Mouse (Mus musculus) heart, adult 9 months (tissue): ENCODE results near the gene Rnps1.
"Not testable (repeated sequence)": the region's sequence is repeated elsewhere in the genome, so short reads cannot be mapped to it uniquely, and the experiment has no call there.

Experiments
- DNase-seq, 2 experiments: peaks; one replicate each; pipeline ENCODE4 v3.0.0; 2022; ENCODE audit warnings: low spot score in 2 of 2

The Rnps1 gene

DNA sequence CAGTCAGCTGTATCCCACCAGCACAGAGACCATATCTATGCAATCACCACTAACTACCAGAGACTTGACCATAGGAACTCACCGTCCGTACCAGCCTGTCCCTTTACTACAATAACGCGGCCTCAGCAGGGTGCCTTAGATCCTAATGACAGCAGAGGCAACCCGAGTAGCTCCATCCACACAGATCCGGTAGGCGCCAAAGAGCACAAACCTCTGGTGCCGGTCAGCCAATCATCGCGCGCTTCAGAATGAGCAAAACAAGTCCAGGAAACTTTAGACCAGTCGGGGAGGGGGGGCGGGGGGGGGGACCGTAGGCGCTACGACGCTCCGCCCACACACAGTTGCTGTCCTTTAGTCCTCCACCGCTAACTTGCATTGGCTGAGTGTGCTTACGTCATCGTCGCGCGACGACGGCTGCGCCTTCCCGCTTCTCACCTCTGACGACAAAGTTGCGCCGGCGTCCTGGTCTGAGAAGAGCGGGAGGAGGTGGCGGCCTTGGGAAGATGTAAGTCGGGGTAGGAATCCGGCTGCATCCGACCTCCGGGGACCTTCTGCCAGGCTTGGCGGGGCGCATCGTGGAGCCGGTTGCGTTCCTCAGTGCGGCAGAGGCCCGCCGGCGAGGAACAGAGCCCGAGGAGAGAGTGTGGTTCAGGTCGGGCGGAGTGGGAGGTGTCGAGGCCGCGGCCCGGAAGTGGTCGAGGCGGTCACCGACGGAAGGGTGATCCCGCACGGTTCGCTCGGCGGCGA is at the start of gene Rnps1:
Rnps1 (plus strand) TSS at position 336 of the 747 bp plus-strand sequence.
- DNase-seq: peak; percentile 91 to 92

DNA sequence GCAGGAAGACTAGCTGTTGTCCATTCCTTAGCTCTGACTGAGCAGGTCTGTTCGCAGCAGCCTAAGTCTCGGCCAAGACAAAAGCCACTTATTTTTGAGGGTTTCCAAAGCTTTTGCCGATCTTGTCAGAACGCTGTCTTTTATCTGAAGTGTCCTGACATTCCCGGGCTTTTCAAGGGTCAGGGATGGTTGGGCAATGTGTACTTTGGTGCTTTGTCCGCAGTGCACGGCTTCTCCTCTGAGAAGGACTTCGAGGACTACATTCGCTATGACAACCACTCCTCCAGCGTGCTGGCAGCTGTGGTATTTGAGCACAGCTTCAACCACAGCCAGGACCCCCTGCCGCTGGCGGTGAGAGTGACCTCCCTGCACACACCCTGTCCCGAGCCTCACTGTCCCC is 48.5 kb upstream of the Rnps1 start:
- no peak for DNase-seq

DNA sequence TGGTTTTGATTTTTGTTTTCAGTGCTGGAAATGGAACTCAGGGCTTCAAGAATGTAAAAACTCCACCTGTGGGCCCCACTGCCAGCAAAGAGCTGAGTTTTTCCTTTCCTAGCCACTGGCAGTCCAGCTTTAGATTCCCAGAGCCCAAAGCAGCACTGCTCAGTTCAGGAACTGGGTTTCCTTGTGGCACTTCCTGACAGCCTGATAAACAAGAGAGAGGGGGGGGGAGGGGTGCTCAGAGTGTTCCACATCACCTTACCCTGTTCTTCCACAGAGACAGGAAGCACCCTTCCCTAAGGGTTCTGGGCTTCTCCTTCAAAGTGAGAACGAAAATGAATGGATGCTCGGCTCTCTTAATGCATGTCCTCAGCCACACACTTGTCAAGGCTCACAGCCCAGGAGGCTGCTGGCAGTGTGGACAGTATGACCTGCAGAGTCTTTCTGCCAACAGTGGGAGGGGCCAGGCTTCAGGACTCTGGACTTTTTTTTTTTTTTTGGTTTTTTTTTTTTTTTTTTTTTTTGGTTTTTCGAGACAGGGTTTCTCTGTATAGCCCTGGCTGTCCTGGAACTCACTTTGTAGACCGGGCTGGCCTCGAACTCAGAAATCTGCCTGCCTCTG is 39.2 kb upstream of the Rnps1 start:
- no peak for DNase-seq

DNA sequence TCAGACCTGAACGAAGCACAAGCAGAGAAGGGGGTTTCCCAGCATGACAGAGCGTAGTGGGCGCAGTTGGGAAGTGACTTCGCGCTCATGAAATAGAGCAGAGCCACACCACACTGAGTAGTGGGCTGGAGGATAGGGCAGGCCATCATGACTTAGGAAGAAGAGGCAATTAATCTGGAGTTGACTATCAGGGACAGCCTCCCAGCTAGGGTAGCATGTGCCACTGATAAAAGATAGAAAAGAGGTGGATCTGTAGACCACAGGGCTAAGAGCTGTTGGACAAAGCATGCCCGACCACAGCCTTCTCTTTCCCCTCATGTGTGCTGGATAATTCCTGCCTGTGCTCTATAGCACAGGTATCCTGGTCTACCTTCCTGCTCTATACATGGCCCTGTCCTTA is 38.5 kb upstream of the Rnps1 start:
- no peak for DNase-seq

DNA sequence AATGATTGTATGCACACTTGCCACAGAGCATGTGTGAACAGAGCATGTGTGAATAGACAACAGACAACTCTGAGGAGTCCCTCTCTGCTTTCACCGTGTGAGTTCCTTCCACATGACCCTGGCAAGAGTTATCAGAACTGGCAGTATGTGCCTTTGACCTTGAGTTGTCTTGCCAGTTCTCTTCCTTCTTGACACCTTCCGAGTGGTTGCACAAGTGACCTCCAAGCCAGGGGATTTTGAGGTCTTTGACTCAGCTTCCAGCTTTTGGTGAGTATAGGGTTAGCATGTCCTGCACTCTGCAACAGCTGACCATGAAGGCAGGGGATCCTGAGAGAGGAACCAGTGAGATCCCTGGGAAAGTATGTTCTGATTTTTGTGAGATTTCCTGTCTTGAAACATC is 35.9 kb upstream of the Rnps1 start:
- DNase-seq: no peak

DNA sequence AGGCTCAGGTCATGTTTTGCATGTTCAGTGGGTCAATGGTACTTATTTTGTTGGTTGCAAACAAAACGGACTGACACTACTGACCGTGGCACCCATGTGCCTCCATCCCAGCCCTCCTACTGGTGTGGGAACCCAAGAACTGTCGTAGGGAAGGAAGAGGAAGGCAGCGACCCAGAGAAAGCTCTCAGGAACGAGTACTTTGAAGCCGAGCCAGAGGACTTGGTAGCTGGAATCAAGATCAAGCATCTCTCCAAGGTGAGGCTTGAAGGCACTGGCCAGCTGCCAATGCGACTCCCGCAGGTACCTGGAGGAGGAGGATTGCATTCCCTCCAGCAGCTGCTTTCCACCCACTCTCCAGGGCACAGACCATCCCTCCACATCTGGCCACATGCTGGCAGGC is 30.6 kb upstream of the Rnps1 start:
- no peak for DNase-seq

DNA sequence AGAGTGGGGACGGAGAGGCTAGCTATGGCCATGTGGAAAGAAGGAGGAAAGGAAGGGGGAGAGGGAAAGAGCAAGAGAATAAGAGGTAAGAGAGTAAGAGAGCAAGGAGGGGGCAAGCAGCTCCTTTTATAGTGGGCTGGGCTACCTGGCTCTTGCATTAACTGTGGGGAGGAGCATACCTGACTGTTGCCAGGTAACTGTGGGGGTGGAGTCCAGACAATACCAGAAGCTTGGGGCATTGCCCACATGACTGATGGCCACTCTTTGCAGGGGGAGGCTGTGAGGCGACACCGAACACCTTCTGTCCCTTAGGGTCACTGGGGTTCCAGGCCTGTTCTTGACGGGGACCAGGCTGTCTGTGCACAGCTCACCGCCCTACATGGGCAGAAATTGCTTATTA is 25.7 kb upstream of the Rnps1 start:
- no peak for DNase-seq

DNA sequence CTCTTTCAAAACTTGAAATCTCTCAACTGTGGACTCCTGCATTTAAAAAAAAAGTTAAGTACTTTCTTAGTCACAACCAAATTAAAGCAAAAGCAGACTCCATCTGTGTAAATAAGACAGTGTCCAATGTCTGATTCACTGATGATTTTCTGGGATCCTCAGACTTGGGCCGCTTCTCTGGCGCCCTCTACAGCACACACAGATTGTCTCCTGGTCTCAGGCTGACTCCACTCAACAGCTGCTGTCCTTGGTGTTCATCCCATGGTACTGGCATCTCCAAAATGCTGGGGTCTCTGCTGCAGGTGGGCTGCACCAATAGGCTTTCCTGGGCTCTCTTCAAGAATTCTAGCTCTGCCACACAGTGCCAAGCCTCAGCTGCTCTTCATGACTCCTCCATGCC is 24.5 kb upstream of the Rnps1 start:
- DNase-seq: peak; percentile 18 to 34

DNA sequence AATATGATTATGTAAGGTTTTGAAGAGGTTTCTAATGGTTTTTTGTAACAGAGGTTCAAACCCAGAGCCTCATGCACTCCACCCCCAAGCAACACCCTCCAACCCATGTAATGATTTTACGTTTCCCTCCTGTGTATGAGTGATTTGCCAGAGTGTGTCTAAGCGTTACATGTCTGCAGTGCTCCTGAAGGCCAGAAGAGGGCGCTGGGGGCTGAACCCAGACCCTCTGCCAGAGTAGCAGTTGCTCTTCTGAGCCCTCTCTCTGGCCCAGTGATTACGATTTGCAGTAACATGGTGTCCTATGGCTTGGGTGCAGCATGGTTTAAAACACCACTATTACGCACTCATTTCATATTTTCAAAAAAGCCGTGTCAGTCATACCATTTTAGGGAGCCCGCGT is 23.2 kb upstream of the Rnps1 start:
- no peak for DNase-seq

DNA sequence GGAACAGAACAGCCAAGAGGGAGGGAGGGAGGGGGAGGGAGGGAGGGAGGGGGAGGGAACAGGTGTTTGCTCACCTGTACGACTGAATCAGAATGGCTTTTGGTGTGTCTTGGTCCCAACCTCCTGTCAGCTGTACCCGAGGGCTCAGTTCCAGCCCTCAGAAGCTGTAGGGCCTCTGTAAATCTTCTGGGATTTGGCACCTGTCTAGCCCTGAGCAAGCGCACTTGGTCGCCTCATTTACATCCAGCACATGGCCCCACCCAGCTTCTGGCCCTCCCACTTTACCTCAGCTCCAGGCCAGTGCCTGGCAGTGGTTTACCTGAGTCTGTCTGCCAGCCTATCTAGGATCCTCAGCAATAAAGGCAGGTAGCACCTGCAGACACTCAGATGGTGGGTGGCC is 20.8 kb upstream of the Rnps1 start:
- no peak for DNase-seq

DNA sequence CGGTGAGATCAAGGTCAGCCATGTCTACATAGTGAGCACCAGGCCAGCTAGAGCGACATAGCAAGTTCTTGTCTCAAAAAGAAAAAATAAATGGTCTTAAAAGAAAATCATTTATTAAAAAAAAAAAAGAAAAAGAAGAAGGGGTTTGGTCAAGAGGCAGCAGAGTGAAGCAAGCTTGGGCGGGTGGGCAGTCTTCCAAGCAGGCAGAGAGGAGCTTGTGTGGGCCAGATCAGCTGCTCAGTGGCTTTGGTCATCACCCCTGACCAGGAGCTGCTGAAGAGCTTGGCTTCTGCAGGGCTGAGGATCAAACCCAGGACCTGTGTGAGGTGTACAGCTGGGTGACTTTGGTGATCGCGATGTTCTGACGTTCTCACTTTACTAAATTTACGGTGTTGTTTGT is 19.9 kb upstream of the Rnps1 start:
- no peak for DNase-seq

DNA sequence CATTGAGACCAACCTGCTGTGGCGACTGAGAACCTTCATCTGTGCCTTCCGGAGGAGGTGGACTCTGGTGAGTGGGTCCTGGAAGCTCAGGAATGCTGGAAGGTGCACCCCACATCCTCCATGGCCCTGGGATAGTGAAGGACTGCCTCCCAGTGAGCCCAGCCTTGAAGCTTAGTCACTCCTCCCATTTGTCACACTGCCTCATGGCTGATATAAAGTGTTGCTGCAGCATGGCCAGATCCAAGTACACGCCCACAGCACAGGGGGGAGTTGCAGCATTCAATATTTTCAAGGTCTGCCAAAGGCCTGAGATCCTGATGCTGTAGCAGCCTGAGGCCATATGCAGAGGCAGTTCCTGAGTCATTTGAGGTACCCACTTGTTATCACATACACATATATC is 12.0 kb upstream of the Rnps1 start:
- no peak for DNase-seq

DNA sequence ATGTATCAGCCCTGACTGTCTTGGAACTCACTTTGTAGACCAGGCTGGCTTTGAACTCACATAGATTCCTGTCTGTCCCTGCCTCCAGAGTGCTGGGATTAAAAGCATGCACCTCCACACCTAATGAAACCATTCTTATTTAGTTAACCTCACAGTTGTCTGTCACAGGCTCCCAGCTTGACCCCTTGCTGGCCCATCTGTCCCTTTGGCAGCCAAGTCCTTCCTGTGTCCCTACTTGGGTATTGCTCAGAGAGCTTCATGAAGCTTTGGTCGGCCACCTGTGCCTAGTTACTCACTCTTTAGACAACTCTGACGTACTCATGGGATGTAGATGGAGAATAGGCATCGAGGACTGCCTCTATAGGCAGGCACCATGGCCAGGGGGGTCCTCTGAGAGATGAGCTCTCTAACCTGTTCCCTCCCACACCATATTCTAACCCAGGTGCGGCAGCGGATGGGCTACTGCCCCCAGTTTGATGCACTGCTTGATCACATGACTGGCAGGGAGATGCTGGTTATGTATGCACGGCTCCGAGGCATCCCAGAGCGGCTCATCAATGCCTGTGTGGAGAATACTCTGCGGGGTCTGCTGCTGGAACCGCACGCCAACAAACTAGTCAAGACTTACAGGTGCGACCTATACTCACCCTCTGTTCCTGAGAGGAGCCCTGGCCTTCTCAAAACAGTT is 7.1 kb upstream of the Rnps1 start:
- DNase-seq: no peak

DNA sequence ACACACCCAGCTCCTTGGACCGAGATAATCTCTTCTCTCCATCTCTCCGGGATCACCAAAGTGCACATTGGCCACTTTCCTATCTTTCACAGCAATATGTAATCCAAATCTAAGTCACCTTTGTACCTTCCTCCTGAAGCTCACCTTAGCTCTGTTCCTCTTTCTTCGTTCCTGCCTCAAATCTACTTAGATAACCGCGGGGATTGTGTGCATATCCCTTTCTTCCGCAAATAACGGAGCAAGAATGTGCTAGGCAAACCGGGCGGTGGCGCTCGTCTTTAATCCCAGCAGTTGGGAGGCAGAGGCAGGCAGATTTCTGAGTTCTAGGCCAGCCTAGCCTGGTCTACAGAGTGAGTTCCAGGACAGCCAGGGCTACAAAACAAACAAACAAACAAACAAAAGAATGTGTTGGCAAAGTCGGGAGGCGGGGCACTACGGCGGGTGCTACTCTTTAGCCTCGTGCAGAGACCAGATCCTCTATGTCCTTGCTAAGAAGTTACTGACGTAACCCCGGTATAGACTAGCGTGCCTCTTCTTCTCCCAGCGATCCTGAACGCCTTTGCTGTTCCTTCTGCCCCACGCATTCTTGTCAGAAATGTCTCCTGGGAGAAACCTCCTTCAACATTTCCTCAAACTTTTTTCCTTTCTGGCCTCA is 681 bp upstream of the Rnps1 start:
- no peak for DNase-seq

DNA sequence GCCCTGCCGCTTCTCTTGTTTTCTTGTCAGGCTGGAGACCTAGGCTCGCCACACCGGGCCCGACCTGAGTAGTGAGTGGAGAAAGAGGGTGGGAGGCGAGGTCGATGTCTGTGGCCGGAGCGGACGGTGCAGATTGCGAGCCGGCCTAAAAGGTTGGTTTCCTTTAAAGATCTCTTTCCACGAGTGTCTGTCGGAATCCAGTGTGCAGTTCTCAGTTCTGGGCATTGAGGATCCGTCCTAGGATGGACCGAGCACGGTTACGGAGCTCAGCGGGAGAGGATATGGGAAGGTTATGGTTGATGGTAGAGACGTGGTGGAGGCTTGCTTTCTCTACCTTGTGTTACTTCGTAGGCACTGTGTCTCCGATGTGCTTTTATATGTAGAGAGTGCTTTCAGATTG is 646 bp downstream of the Rnps1 start:
- DNase-seq: no peak

DNA sequence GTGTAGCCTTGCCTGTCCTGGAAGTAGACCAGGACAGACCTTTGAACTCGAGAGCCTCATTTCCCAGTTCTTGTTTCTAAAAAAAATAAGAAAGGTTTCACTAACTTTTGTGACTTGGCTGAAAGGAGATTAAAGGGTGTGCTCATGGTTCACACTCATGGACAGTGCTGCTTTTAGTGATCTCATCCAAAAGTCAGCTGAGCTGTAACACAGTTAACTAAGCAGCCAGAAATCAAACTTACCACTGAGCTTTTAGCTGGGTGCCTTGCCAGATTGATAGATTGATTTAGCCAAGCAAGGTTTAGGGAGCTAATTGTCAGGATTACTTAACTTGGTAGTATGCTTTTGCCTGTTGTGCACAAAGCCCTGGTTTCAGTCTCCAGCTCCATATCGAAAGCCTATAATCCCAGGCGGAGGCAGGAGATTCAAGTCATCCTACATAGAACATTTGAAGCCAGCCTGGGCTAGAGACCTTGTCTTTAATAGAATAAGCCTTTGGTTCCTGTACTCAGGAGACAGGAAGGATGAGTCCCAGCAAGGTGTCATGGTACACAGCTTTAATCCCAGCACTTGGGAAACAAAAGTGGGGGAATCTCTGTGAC is 1.8 kb downstream of the Rnps1 start:
- no peak for DNase-seq

DNA sequence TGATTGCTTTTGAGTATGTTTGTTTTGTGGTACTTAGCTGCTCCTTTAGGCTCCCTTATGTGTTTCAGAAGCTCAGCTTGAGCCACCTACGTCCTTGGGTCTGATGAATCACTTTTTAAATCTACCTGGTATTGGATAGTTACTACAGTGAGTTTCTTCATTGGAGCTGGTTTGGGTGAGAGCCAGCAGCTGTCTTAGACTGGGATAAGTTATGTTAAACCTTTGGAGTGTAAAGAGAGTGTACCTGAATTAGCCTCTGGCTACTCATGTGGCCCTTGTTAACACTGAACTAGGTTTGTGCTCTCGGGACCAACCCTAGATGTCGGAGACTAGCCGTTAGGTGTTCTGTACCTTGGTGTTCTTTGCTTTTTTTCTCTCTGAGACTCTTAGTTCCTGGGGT is 8.7 kb downstream of the Rnps1 start:
- DNase-seq: no peak

DNA sequence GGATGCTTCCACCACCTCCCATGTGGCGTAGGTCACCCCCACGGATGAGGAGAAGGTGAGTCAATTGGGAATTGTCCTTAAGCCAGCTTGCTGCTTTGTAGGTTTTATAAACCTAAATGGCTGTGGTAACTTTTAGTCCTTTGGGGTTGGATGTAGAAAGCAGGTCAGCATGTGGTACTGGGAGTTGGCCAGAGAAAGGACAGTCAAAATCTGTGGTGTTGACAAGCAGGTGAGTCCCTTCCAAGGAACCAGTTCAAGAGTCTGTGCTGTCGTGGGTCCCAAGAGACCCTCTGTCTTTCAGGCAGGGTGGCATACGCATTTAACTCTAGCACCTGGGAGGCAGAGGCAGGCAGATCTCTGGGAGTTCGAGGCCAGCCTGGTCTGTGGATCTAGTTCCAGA is 10.1 kb downstream of the Rnps1 start:
- DNase-seq: no peak

DNA sequence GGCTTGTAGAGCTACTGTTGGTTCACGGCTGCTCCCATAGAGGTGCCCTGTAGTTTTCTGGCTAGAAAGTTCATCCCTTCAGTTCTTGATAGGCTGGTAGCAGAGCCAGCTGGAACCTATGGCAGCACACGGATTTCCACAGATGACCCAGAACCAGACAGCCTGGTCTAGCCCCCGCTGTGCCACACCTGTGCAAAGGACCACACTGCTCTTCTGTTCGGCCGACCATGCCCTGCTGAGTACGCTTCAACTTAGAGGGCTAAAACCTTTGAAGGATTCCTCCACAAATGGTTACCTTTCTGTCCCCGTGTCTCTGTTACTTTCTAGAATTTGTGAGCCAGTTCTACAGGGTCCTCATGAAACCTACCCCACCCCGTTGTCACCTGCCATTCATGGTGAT is 11.0 kb downstream of the Rnps1 start:
- not testable (repeated sequence) for DNase-seq

DNA sequence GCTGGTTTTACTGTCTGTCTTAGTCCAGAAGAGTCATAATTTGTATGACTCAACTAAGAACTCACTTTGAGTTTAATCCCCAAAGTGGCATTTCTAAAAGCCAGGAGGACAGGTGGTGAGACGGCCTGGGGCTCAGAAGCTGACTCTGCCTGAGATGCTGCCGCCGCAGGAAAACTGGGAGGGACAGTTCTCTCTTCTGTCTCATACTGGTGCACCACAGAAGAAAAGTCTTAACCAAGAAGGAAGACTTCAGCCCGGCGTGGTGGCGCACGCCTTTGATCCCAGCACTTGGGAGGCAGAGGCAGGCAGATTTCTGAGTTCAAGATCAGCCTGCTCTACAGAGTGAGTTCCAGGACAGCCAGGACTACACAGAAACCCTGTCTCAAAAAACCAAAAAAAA is 11.5 kb downstream of the Rnps1 start:
- DNase-seq: no peak

DNA sequence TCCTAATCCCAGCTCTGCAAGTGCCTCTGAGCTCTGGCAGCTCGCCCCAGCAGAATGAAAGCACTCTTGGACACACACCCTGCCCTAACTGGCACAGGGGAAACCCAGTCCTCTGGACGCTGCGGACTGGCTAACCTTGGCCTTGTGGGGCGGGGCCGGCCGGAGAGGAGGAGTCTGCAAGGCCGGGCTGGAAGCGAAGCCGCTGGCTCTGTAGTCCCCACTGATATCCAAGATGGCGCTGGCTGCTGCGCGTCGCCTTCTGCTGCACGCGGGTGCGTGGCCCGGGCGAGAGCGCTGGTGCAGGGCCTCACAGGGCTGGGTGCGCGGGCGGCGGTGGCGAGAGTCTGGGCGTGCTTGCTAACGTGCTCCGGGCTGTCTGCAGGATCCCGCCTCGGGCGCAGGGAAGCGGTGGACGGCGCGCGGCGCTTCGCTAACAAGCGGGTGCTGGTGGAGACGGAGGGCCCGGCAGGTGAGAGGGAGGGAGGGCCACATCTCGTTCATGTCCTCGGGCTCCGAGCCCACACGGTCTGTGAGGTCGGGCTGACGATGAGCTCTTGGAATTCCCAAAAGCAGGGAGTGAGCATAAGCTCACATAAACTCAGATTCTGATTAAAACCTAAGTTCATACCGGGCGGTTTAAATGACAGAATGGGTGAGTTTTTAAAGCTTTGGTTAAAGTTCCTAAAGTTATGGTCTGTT is 12.3 kb downstream of the Rnps1 start, which contains the start of gene Eci1:
Eci1 (plus strand) TSS at position 171 of the 699 bp plus-strand sequence.
- peak; percentile 96 to 97 for DNase-seq

DNA sequence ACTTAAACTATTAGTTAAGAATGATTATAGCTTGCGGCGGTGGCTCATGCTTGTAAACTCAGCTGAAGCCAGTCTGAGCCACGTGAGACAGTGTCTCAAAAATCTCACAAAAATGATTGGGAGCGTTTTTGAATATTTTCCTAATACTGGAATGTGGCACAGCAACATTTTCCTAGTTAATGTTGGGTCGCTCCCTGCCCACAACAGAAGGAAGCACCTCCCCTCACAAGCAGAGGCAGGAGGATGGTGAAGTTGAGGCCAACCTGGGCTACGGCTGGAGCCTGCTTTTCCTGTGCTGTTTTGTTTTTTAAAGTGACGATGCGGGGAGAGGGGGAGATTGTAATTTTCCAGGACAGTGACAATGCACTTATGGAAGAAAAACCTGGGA is 12.8 kb downstream of the Rnps1 start:
- DNase-seq: no peak
